Mouse (Mus musculus) hindbrain, embryonic 13.5 days (tissue): ENCODE results near the gene Pfpl. TPM values are rescaled to one million over a fixed set of nuclear protein-coding genes. Genes with fewer than 3 reads are reported as not detected.
A peak's percentile ranks its signal among the peaks of the same experiment; 100 is the strongest.

Source experiments
- ATAC-seq: fragments of 200-750 bp; cut with Nextera tagmentation; 2 replicates; pipeline ENCODE4 v1.8.0; 2017; ENCODE audit warnings: moderate TSS enrichment; ENCODE audit not compliant: low FRiP score
- H3K27ac ChIP-seq: fragments of 300-500 bp; sonication (generic); 2 replicates; pipeline ENCODE4 v1.5.1; 2015; ENCODE audit warnings: inconsistent platforms, mild to moderate bottlenecking, moderate library complexity
- H3K27me3 ChIP-seq: fragments of 300-500 bp; sonication (generic); 2 replicates; pipeline ENCODE4 v1.6.1; 2015; ENCODE audit warnings: mild to moderate bottlenecking, inconsistent platforms
- H3K36me3 ChIP-seq: fragments of 300-500 bp; sonication (generic); 2 replicates; pipeline ENCODE4 v1.6.1; 2015; ENCODE audit warnings: mild to moderate bottlenecking, inconsistent platforms
- H3K4me1 ChIP-seq: fragments of 300-500 bp; sonication (generic); replicated peaks from 2 replicates; pipeline ENCODE4 v1.6.1; 2015; ENCODE audit warnings: inconsistent platforms
- H3K4me2 ChIP-seq: fragments of 300-500 bp; sonication (generic); 2 replicates; pipeline ENCODE4 v1.6.1; 2015; ENCODE audit warnings: inconsistent platforms, mild to moderate bottlenecking, moderate library complexity
- H3K4me3 ChIP-seq: fragments of 300-500 bp; sonication (generic); 2 replicates; pipeline ENCODE4 v1.5.1; 2015; ENCODE audit warnings: mild to moderate bottlenecking, inconsistent platforms
- H3K9ac ChIP-seq: fragments of 300-500 bp; sonication (generic); 2 replicates; pipeline ENCODE4 v1.6.1; 2015; ENCODE audit warnings: mild to moderate bottlenecking, inconsistent platforms
- H3K9me3 ChIP-seq: fragments of 300-500 bp; sonication (generic); 2 replicates; pipeline ENCODE4 v1.6.1; 2016; ENCODE audit warnings: inconsistent platforms
- WGBS: fragments of 180-500 bp; shearing (Covaris S2); methylation state at CpG from one replicate; pipeline ENCODE4 v1.1.7; 2015; 5-methylcytosine and 5-hydroxymethylcytosine counted together
- polyA plus RNA-seq: library from polyadenylated mRNA; unstranded; fragments of >200 nt; fragmentation: Nextera tagmentation; extraction: Ambion mirVana; gene quantifications from 2 replicates; pipeline ENCODE4 v1.2.1, GENCODE M21; 2015

The Pfpl gene
- polyA plus RNA-seq, 1 experiment from 2014 or later: not detected

DNA sequence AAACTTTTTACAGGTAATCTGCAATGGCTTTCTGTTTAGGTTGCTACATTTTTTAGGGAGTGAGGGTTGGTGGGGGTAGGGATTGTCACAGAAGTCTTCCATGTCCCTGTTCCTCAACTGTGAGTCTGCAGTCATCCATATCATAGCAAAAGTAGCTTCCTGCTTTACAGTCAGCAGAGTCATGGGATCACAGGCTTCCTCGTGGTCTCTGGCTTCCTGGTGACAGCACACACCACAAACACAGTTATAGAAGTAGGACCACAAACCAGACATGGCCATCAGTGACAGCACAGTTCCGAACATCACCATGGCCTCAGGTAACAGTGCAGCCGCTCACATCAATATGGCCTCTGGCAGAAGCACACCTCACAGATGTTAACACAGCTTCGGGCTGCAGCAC, 14.9 kb downstream of the Pfpl start:
- no peak overlapping the region for H3K4me2 ChIP-seq
- H3K4me1 ChIP-seq: no peaks in the 10 kb centered on the region
- no peaks in the 10 kb centered on the region for H3K27me3 ChIP-seq
- no peak overlapping the region for H3K9ac ChIP-seq
- WGBS: 82% methylated on average over 4 of the region's 4 CpGs
- H3K4me3 ChIP-seq: no peak overlapping the region
- H3K36me3 ChIP-seq: no peaks in the 10 kb centered on the region
- no peak for ATAC-seq
- no peaks in the 10 kb centered on the region for H3K9me3 ChIP-seq
- H3K27ac ChIP-seq: no peak overlapping the region

- Histone ChIP-seq H3K9me3 (no peaks in the 10 kb centered on the region), H3K27ac (no peak overlapping the region), H3K4me2 (no peak overlapping the region), H3K4me1 (no peaks in the 10 kb centered on the region), H3K4me3 (no peak overlapping the region), H3K27me3 (no peaks in the 10 kb centered on the region), H3K36me3 (no peaks in the 10 kb centered on the region), H3K9ac (no peak overlapping the region)
- 86% methylated on average over 3 of the region's 3 CpGs for WGBS
- no peak for ATAC-seq
Observed at GRCm38 (mm10) chr19:12445014-12445413, 17.3 kb downstream of the Pfpl start.

- WGBS: 84% methylated on average over 12 of the region's 12 CpGs
- H3K27me3 ChIP-seq: no peaks in the 10 kb centered on the region
- H3K4me3 ChIP-seq: no peak overlapping the region
- no peaks in the 10 kb centered on the region for H3K36me3 ChIP-seq
- H3K4me1 ChIP-seq: no peaks in the 10 kb centered on the region
- H3K9me3 ChIP-seq: no peaks in the 10 kb centered on the region
- no peak overlapping the region for H3K27ac ChIP-seq
- no peak overlapping the region for H3K4me2 ChIP-seq
- H3K9ac ChIP-seq: no peak overlapping the region
- ATAC-seq: no peak
Observed at GRCm38 (mm10) chr19:12457401-12458066, 29.8 kb downstream of the Pfpl start.

DNA sequence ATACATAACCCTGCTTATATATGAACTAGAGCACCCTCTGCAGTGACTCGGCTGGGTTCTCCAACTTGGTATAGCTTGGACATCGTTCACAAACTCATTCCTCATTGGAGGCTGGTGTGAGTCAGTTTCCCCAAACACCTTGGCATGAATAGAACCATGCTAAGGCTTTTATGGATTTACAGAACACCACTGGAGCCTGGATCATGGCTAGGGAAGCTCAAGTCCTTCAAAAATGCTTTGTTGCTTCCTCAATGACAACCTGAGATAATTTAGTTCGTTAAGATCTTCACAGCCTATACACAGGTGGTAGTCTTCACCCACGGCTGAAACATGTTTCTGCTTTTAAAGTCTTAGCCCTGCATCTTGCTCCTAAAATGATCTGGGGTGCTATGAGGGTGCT, 31.8 kb downstream of the Pfpl start:
- ATAC-seq: no peak
- no peak overlapping the region for H3K4me3 ChIP-seq
- 89% methylated on average over 4 of the region's 4 CpGs for WGBS
- H3K9ac ChIP-seq: no peak overlapping the region
- H3K36me3 ChIP-seq: 0 out of 2 replicates have a peak, but pooled peaks cover under 1% of the 10 kb centered on the region
- H3K9me3 ChIP-seq: no peaks in the 10 kb centered on the region
- no peak overlapping the region for H3K4me2 ChIP-seq
- no peaks in the 10 kb centered on the region for H3K4me1 ChIP-seq
- H3K27ac ChIP-seq: no peak overlapping the region
- no peaks in the 10 kb centered on the region for H3K27me3 ChIP-seq

DNA sequence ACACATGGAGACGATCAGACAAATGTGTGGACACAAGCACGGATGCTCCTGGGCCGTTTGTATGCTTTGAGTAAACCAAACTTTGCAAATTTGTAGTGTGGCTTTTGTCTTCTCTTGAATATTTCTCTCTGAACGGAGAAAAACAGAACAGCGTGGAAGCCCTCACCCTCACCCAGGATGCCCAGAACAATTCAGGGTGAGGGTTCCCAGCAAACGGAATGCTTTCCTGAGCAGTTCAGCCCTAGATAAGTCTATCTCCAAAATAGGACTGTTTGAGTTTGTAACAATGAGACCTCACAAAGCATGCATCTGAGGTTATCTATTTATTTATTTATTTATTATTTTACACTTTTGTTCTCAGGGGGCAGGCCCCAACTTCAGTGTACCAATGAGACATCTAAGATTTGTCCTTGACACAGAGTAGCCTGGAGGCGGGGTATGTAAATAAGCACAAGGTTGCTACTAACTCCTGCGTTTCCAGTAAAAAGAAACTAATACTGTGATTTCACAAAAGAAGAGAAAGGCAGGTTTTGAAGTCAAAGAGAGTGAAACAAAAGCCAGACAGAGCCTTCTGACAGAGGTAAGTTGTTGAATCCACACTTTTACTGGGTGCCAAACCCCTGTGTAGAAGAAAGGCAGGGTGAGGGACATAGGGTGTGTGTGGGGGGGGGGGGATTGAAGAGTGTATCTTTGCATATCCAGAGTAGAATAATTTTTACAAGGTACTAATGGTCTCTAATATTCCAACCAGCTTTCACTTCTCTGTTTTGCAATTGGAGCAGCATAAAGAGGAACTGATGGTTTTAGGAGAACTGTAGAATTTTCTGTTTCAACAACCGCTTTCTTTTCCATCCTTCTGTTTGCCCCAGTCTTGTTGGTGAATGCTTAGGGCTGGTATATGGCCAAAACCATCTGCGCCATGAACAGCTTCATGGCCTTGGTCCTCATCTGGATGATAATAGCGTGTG, 32.9 kb downstream of the Pfpl start, which contains the start of gene Mpeg1:
Mpeg1 (plus strand) TSS at position 498 of the 968 bp plus-strand sequence.
- no peak within 1 kb of the TSS for H3K9ac ChIP-seq
- no peaks in the 10 kb centered on the region for H3K4me1 ChIP-seq
- no peak within 1 kb of the TSS for H3K4me3 ChIP-seq
- ATAC-seq: no peak
- H3K4me2 ChIP-seq: no peak within 1 kb of the TSS
- no peaks in the 10 kb centered on the region for H3K27me3 ChIP-seq
- H3K27ac ChIP-seq: no peak within 1 kb of the TSS
- 82% methylated on average over 11 of the region's 11 CpGs for WGBS
- 0 out of 2 replicates have a peak, but pooled peaks cover 4% of the 10 kb centered on the region for H3K36me3 ChIP-seq
- H3K9me3 ChIP-seq: no peaks in the 10 kb centered on the region

DNA sequence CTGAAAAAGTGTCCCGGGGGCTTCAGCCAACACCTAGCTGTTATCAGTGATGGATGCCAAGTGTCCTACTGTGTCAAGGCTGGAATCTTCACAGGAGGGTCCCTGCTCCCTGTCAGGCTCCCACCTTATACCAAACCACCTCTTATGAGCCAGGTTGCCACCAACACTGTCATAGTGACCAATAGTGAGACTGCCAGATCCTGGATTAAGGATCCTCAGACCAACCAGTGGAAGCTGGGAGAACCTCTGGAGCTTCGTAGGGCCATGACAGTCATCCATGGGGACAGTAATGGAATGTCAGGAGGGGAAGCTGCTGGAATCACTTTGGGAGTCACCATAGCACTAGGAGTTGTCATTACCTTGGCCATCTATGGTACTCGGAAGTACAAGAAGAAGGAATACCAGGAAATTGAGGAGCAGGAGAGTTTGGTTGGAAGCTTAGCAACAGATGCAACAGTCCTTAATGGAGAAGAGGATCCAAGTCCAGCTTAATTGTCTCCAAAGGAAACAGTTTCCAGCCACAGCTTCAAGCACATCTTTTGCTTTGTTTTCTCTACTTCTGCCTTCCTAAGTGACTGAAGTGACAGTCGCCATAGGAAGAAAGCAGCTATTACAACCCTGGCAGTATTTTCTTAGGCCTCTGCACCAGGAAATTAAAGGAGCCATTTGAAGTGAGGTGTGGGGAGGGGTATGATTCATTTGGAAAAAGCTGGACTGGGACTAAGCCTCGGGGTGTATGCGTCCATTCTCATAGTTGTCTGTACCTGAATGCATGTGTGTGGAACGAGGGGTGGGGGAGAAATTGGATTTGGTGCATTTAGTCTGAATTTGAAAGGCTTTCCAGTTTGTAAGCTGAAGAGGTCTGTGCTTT, 35.4 kb downstream of the Pfpl start:
- Histone ChIP-seq H3K27ac (no peak overlapping the region), H3K9me3 (no peaks in the 10 kb centered on the region), H3K9ac (no peak overlapping the region), H3K4me3 (no peak overlapping the region), H3K4me2 (no peak overlapping the region), H3K27me3 (no peaks in the 10 kb centered on the region), H3K4me1 (no peaks in the 10 kb centered on the region), H3K36me3 (peaks cover 10% of the 10 kb centered on the region)
- 73% methylated on average over 7 of the region's 7 CpGs for WGBS
- no peak for ATAC-seq

DNA sequence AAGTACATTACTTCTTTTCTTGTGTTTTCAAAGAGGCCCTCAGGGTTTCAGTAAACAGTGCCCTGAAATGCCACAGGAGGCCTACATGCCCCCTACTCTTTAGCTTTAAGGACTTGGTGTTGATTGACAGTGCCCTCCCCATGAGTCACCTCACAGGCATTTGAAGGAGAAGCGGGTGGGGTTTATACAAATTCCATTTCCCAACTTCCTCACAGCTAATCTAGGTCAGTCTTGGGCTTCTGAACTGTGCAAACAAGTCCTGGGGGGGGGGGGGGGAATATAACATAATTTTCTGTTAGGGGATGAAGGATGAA, 36.0 kb downstream of the Pfpl start:
- Histone ChIP-seq H3K36me3 (peaks cover 15% of the 10 kb centered on the region), H3K27me3 (no peaks in the 10 kb centered on the region), H3K4me1 (no peaks in the 10 kb centered on the region), H3K27ac (no peak overlapping the region), H3K9ac (no peak overlapping the region), H3K9me3 (no peaks in the 10 kb centered on the region), H3K4me2 (no peak overlapping the region), H3K4me3 (no peak overlapping the region)
- 35% methylated on average over 1 of the region's 1 CpGs for WGBS
- ATAC-seq: no peak

GRCm38 (mm10) chr19:12464127-12464526, 36.4 kb downstream of the Pfpl start:
- Histone ChIP-seq H3K4me2 (no peak overlapping the region), H3K4me3 (no peak overlapping the region), H3K4me1 (no peaks in the 10 kb centered on the region), H3K36me3 (peaks cover 20% of the 10 kb centered on the region), H3K9ac (no peak overlapping the region), H3K27ac (no peak overlapping the region), H3K27me3 (no peaks in the 10 kb centered on the region), H3K9me3 (no peaks in the 10 kb centered on the region)
- WGBS: 82% methylated on average over 5 of the region's 5 CpGs
- no peak for ATAC-seq

DNA sequence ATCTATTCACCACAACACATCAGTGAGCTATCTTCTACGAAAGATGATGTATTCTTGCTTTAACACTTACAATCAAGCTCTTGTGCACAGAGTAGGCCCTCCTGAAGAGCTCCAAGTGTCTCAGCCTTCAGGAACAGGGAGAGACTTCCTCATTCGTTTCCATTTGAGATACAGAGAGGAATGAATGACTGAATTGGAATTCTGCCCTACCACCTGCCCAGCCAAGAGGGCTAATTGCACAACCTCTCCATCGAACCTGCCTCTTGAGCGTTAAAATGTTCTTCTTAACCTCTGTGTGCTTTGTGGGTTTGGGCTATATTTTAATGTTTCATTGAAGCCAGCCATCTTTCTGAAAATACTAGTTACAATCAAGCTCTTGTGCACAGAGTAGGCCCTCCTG, 37.0 kb downstream of the Pfpl start:
- Histone ChIP-seq H3K36me3 (peaks cover 25% of the 10 kb centered on the region), H3K4me2 (no peak overlapping the region), H3K9ac (no peak overlapping the region), H3K27me3 (no peaks in the 10 kb centered on the region), H3K4me3 (no peak overlapping the region), H3K27ac (no peak overlapping the region), H3K9me3 (no peaks in the 10 kb centered on the region), H3K4me1 (no peaks in the 10 kb centered on the region)
- no peak for ATAC-seq
- 84% methylated on average over 4 of the region's 4 CpGs for WGBS

DNA sequence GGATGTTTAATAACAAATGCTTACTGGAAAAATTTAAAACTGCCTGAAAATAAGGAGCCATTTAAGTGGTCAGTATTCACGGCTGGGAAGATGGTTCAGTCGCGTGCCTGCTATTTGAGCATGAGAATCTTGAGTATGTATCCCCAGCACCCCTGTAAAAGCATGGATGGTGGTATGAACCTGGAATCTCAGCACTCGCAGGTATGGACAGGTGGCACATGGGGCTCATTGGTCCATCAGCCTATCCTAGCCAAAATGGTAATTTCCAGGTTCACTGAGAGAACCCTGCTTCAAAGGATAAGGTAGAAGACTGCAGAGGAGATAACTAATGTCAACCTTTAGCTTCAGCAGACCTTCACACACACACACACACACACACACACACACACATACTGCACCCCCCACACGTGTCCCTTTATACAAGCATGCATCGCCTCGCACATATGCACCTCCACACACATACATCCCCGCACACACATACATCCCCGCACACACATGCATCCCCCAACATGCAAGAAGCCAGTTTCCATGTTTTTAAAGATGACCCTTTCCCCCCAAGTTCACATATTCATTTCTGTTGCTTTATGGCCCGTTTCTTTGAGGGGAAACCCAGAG, 37.9 kb downstream of the Pfpl start:
- ATAC-seq: no peak; the same call in 1 of the 2 replicates
- WGBS: 93% methylated on average over 10 of the region's 10 CpGs
- Histone ChIP-seq H3K9me3 (no peaks in the 10 kb centered on the region), H3K4me1 (no peaks in the 10 kb centered on the region), H3K27ac (no peak overlapping the region), H3K27me3 (no peaks in the 10 kb centered on the region), H3K36me3 (peaks cover 30% of the 10 kb centered on the region), H3K4me3 (no peak overlapping the region), H3K4me2 (no peak overlapping the region), H3K9ac (no peak overlapping the region)

DNA sequence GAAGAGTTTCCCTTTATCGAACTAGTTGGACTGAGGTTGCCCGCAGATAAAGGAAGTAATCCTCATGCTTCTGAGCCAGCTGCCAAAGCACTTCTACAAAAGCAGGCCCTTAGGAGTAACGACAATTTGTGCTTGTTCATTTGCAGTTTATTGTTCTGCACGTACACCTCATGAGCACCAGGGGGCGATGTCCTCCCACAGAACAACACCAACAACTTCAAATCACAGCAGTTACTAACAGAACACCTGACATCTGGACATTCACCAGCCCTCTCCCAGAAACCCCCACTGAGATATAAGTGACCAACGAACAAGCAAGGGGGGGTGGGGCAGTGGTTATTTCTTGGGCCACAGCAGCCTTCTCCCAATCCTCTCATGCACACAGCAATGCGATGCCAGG, 38.5 kb downstream of the Pfpl start:
- Histone ChIP-seq H3K27me3 (no peaks in the 10 kb centered on the region), H3K4me3 (no peak overlapping the region), H3K27ac (no peak overlapping the region), H3K36me3 (peaks cover 36% of the 10 kb centered on the region), H3K9ac (no peak overlapping the region), H3K4me2 (no peak overlapping the region), H3K9me3 (no peaks in the 10 kb centered on the region), H3K4me1 (no peaks in the 10 kb centered on the region)
- 33% methylated on average over 7 of the region's 7 CpGs for WGBS
- ATAC-seq: peak; percentile 39; the same call in 1 of the 2 replicates

GRCm38 (mm10) chr19:12467436-12467835, 39.7 kb downstream of the Pfpl start:
- no peaks in the 10 kb centered on the region for H3K9me3 ChIP-seq
- no peak overlapping the region for H3K4me2 ChIP-seq
- H3K27me3 ChIP-seq: no peaks in the 10 kb centered on the region
- ATAC-seq: no peak
- 78% methylated on average over 5 of the region's 5 CpGs for WGBS
- peaks cover 46% of the 10 kb centered on the region for H3K36me3 ChIP-seq
- H3K4me3 ChIP-seq: no peak overlapping the region
- H3K9ac ChIP-seq: no peak overlapping the region
- no peaks in the 10 kb centered on the region for H3K4me1 ChIP-seq
- H3K27ac ChIP-seq: no peak overlapping the region
